Mouse (Mus musculus) neural tube, embryonic 12.5 days (tissue): ENCODE measurements around the gene Gtf2ird1. TPM values are rescaled to one million over a fixed set of nuclear protein-coding genes. Genes with fewer than 3 reads are reported as not detected.
"Not testable (repeated sequence)": the region's sequence is repeated elsewhere in the genome, so short reads cannot be mapped to it uniquely, and the experiment has no call there.

Experiments used
- ATAC-seq: fragments of 200-750 bp; cut with Nextera tagmentation; 2 replicates; pipeline ENCODE4 v1.8.0; 2017; ENCODE audit warnings: low read depth, mild to moderate bottlenecking, moderate TSS enrichment, moderate library complexity; ENCODE audit not compliant: low FRiP score
- H3K27ac ChIP-seq: fragments of 300-500 bp; sonication (generic); 2 replicates; pipeline ENCODE4 v1.5.1; 2016
- H3K27me3 ChIP-seq: fragments of 300-500 bp; sonication (generic); replicated peaks from 2 replicates; pipeline ENCODE4 v1.6.1; 2016; ENCODE audit warnings: mild to moderate bottlenecking
- H3K36me3 ChIP-seq: fragments of 300-500 bp; sonication (generic); 2 replicates; pipeline ENCODE4 v1.6.1; 2016; ENCODE audit warnings: mild to moderate bottlenecking
- H3K4me1 ChIP-seq: fragments of 300-500 bp; sonication (generic); 2 replicates; pipeline ENCODE4 v1.6.1; 2016
- H3K4me2 ChIP-seq: fragments of 300-500 bp; sonication (generic); replicated peaks from 2 replicates; pipeline ENCODE4 v1.6.1; 2016; ENCODE audit warnings: mild to moderate bottlenecking
- H3K4me3 ChIP-seq: fragments of 300-500 bp; sonication (generic); 2 replicates; pipeline ENCODE4 v1.5.1; 2016
- H3K9ac ChIP-seq: fragments of 300-500 bp; sonication (generic); 2 replicates; pipeline ENCODE4 v1.6.1; 2016; ENCODE audit warnings: mild to moderate bottlenecking
- H3K9me3 ChIP-seq: fragments of 300-500 bp; sonication (generic); 2 replicates; pipeline ENCODE4 v1.6.1; 2016; ENCODE audit warnings: mild to moderate bottlenecking
- WGBS: fragments of 180-500 bp; shearing (Covaris S2); methylation state at CpG from one replicate; pipeline ENCODE4 v1.1.7; 2016; 5-methylcytosine and 5-hydroxymethylcytosine counted together
- polyA plus RNA-seq: library from polyadenylated mRNA; unstranded; fragments of >200 nt; fragmentation: Nextera tagmentation; extraction: Ambion mirVana; gene quantifications from 2 replicates; pipeline ENCODE4 v1.2.1, GENCODE M21; 2016

Gene Gtf2ird1
- polyA plus RNA-seq, 1 experiment from 2014 or later: 84.6 TPM

- Histone ChIP-seq H3K4me3 (no peak overlapping the region), H3K36me3 (peaks cover 89% of the 10 kb centered on the region), H3K27me3 (no peaks in the 10 kb centered on the region), H3K27ac (no peak overlapping the region), H3K9ac (no peak overlapping the region), H3K9me3 (no peaks in the 10 kb centered on the region), H3K4me1 (no peaks in the 10 kb centered on the region), H3K4me2 (no peak overlapping the region)
- WGBS: 76% methylated on average over 6 of the region's 6 CpGs
- no peak for ATAC-seq
These were observed 62.9 kb downstream of the Gtf2ird1 start for GRCm38 (mm10) chr5:134393624-134394023.

- no peak for ATAC-seq
- 59% methylated on average over 2 of the region's 2 CpGs for WGBS
- Histone ChIP-seq H3K9me3 (no peaks in the 10 kb centered on the region), H3K4me3 (no peak overlapping the region), H3K36me3 (peaks cover 83% of the 10 kb centered on the region), H3K27me3 (no peaks in the 10 kb centered on the region), H3K4me2 (no peak overlapping the region), H3K9ac (no peak overlapping the region), H3K27ac (no peak overlapping the region), H3K4me1 (no peaks in the 10 kb centered on the region)
These were observed 71.4 kb downstream of the Gtf2ird1 start for GRCm38 (mm10) chr5:134385106-134385505.

- no peaks in the 10 kb centered on the region for H3K27me3 ChIP-seq
- H3K4me3 ChIP-seq: no peak overlapping the region
- WGBS: 71% methylated on average over 1 of the region's 1 CpGs
- no peaks in the 10 kb centered on the region for H3K4me1 ChIP-seq
- no peak overlapping the region for H3K4me2 ChIP-seq
- H3K27ac ChIP-seq: no peak overlapping the region
- H3K9ac ChIP-seq: no peak overlapping the region
- peaks cover 43% of the 10 kb centered on the region for H3K36me3 ChIP-seq
- no peak for ATAC-seq
- no peaks in the 10 kb centered on the region for H3K9me3 ChIP-seq
These were observed 81.3 kb downstream of the Gtf2ird1 start for GRCm38 (mm10) chr5:134375256-134375655.

- H3K4me1 ChIP-seq: no peaks in the 10 kb centered on the region
- H3K27ac ChIP-seq: no peak overlapping the region
- H3K27me3 ChIP-seq: no peaks in the 10 kb centered on the region
- no peak overlapping the region for H3K4me2 ChIP-seq
- H3K9me3 ChIP-seq: no peaks in the 10 kb centered on the region
- ATAC-seq: no peak
- H3K9ac ChIP-seq: no peak overlapping the region
- no peak overlapping the region for H3K4me3 ChIP-seq
- H3K36me3 ChIP-seq: peaks cover 43% of the 10 kb centered on the region
These were observed 82.0 kb downstream of the Gtf2ird1 start for GRCm38 (mm10) chr5:134374546-134374945.

GRCm38 (mm10) chr5:134373912-134374488 is 82.5 kb downstream of the Gtf2ird1 start:
- ATAC-seq: no peak
- no peak overlapping the region for H3K9ac ChIP-seq
- H3K36me3 ChIP-seq: peaks cover 43% of the 10 kb centered on the region
- H3K4me3 ChIP-seq: no peak overlapping the region
- H3K4me2 ChIP-seq: no peak overlapping the region
- 68% methylated on average over 9 of the region's 9 CpGs for WGBS
- no peaks in the 10 kb centered on the region for H3K9me3 ChIP-seq
- no peaks in the 10 kb centered on the region for H3K4me1 ChIP-seq
- H3K27me3 ChIP-seq: no peaks in the 10 kb centered on the region
- no peak overlapping the region for H3K27ac ChIP-seq

- no peak overlapping the region for H3K27ac ChIP-seq
- no peak overlapping the region for H3K9ac ChIP-seq
- no peak for ATAC-seq
- H3K27me3 ChIP-seq: no peaks in the 10 kb centered on the region
- 96% methylated on average over 6 of the region's 6 CpGs for WGBS
- H3K4me2 ChIP-seq: no peak overlapping the region
- no peaks in the 10 kb centered on the region for H3K9me3 ChIP-seq
- no peak overlapping the region for H3K4me3 ChIP-seq
- H3K36me3 ChIP-seq: peaks cover 45% of the 10 kb centered on the region
- H3K4me1 ChIP-seq: no peaks in the 10 kb centered on the region
These were observed 83.4 kb downstream of the Gtf2ird1 start for GRCm38 (mm10) chr5:134372926-134373658.

- no peak for ATAC-seq
- peaks cover 36% of the 10 kb centered on the region for H3K36me3 ChIP-seq
- no peaks in the 10 kb centered on the region for H3K27me3 ChIP-seq
These were observed 84.8 kb downstream of the Gtf2ird1 start for GRCm38 (mm10) chr5:134371511-134372289.

GRCm38 (mm10) chr5:134370831-134371230 is 85.7 kb downstream of the Gtf2ird1 start:
- no peaks in the 10 kb centered on the region for H3K9me3 ChIP-seq
- H3K27ac ChIP-seq: no peak overlapping the region
- peaks cover 33% of the 10 kb centered on the region for H3K36me3 ChIP-seq
- no peak overlapping the region for H3K4me2 ChIP-seq
- H3K4me3 ChIP-seq: no peak overlapping the region
- H3K9ac ChIP-seq: no peak overlapping the region
- 95% methylated on average over 2 of the region's 2 CpGs for WGBS
- no peaks in the 10 kb centered on the region for H3K4me1 ChIP-seq
- H3K27me3 ChIP-seq: no peaks in the 10 kb centered on the region
- ATAC-seq: no peak

More at GRCm38 (mm10) chr5:134371511-134372289, 84.8 kb downstream of the Gtf2ird1 start:
- Histone ChIP-seq H3K27ac (no peak overlapping the region), H3K9ac (no peak overlapping the region), H3K9me3 (no peaks in the 10 kb centered on the region), H3K4me2 (no peak overlapping the region), H3K4me1 (no peaks in the 10 kb centered on the region), H3K4me3 (no peak overlapping the region)
- 85% methylated on average over 5 of the region's 5 CpGs for WGBS

- Histone ChIP-seq H3K27me3 (no peaks in the 10 kb centered on the region), H3K36me3 (peaks cover 63% of the 10 kb centered on the region), H3K4me2 (no peak overlapping the region), H3K9ac (no peak overlapping the region), H3K4me1 (no peaks in the 10 kb centered on the region), H3K9me3 (no peaks in the 10 kb centered on the region), H3K4me3 (no peak overlapping the region), H3K27ac (no peak overlapping the region)
- no peak for ATAC-seq
- WGBS: 93% methylated on average over 4 of the region's 4 CpGs
These were observed 97.4 kb downstream of the Gtf2ird1 start for GRCm38 (mm10) chr5:134359101-134359500.

- 95% methylated on average over 4 of the region's 4 CpGs for WGBS
- not testable (repeated sequence) for H3K9ac ChIP-seq, H3K4me3 ChIP-seq, H3K4me2 ChIP-seq, H3K9me3 ChIP-seq, H3K27ac ChIP-seq, ATAC-seq, H3K27me3 ChIP-seq, H3K4me1 ChIP-seq
- H3K36me3 ChIP-seq: peaks cover 36% of the 10 kb centered on the region
These were observed 101.1 kb downstream of the Gtf2ird1 start for GRCm38 (mm10) chr5:134355372-134355771.

- Histone ChIP-seq H3K9me3 (no peaks in the 10 kb centered on the region), H3K4me3 (no peak overlapping the region), H3K9ac (no peak overlapping the region), H3K36me3 (peaks cover 14% of the 10 kb centered on the region), H3K4me2 (no peak overlapping the region), H3K27me3 (no peaks in the 10 kb centered on the region), H3K27ac (no peak overlapping the region), H3K4me1 (no peaks in the 10 kb centered on the region)
- no peak for ATAC-seq
- WGBS: 83% methylated on average over 4 of the region's 4 CpGs
These were observed 103.4 kb downstream of the Gtf2ird1 start for GRCm38 (mm10) chr5:134353117-134353516.

GRCm38 (mm10) chr5:134352527-134353001 is 104.0 kb downstream of the Gtf2ird1 start:
- Histone ChIP-seq H3K4me1 (no peaks in the 10 kb centered on the region), H3K9ac (no peak overlapping the region), H3K9me3 (no peaks in the 10 kb centered on the region), H3K27ac (no peak overlapping the region), H3K27me3 (no peaks in the 10 kb centered on the region), H3K36me3 (peaks cover 9% of the 10 kb centered on the region), H3K4me3 (no peak overlapping the region), H3K4me2 (no peak overlapping the region)
- ATAC-seq: no peak
- 85% methylated on average over 3 of the region's 3 CpGs for WGBS
